Mouse (Mus musculus) T-helper 17 cell (primary cell): ENCODE measurements around the gene Zc3h14.

ENCODE experiments used
- in situ Hi-C, 2 experiments: fragments of 300-600 bp; cut with MboI, MseI; formaldehyde crosslinking; loops; 1 replicate in 1 of 2; 2 replicates in 1 of 2; pipeline ENCODE4 v1.15.1; 2025; ENCODE audit warnings: high pct_unique_total_duplicates in 2 of 2

The Zc3h14 gene

DNA sequence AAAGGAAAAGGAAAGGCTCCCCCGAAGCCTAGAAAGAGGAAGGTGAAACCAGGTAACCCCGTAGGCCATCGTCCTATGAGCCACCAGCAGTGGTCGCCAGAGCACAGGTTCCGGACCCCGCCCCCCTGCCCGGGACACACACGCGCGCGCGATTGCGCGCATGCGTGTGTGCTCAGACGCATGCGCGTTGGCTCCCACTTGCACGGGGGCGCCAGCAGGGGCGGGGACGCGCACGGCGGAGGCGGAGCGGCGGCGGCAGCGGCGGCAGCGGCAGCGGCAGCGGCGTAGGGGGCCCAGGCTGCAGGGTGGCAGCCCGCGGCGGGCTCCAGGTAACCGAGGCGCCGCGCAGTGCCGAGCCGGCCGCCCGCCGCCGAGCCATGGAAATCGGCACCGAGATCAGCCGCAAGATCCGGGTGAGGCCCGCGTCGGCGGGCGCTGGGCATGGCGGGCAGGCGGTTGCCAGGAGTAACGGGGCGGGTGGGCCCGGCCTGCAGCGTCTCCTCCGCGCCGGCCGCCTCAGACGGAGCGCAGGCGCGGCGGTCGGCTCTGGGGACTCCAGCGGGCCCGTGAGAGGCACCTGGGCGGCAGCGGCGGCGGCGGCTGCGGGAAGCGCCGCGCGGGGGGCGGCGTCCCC, at the start of gene Zc3h14:
Gene Zc3h14 (plus strand): TSS at position 219 of the 634 bp plus-strand sequence.
- in situ Hi-C loops = no loop called here

DNA sequence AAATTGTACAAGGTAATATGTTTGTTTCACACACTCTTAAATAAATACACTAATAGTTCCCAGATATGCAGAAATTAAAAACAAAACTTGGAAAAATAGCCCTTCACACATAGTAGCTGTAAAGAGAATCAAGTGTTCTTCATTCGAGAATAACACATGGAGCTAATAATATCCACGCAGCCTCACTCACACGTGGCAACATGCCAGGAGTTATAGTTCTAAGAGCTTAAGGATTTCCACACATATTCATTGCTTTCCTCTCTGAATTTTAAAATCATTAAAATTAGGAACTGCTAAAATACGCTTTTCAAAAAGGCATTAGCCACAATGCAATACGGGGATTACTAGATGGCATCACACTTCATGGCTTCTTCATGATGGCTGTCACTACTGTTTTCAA, 49.6 kb upstream of the Zc3h14 start:
- in situ Hi-C loops = no loop called here

DNA sequence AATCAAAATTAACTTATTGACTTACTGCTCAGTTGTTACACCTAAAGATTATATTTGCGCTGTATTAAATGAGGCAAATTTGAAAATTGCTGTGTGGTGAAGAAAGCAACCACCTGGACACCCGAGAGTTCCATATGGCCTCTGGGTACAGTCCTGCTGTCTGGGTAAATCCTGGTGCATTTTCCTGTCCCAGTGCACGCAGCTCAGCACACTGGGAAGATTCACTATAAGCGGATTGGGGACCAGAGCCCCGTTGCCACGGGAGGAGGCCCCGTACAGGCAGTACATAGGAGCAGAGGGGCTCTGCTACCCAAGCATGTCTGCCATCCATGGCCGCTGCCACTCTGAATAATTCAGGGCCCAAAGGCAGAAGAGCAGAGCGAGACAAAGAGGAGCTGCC, 45.2 kb upstream of the Zc3h14 start:
- in situ Hi-C loops = no loop called here

DNA sequence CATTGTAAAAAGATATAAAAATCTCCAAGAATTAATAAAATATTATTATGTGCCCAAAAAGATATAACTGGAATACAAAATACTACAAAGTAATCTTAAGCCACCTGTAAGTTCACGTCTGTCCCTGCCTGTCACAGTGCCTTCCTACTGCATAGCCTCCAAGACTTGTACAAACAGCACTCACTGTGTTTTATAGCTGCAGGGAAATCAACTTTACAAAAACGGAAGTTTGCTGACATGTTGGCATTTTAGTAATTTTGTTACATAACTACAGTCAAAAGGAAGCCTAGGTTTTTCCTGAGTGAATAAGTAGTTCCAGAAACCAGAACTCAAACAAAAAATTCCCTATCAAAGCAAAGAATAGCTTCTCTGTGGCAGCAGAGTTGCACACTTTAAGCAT, 43.2 kb upstream of the Zc3h14 start:
- in situ Hi-C loops = no loop called here

DNA sequence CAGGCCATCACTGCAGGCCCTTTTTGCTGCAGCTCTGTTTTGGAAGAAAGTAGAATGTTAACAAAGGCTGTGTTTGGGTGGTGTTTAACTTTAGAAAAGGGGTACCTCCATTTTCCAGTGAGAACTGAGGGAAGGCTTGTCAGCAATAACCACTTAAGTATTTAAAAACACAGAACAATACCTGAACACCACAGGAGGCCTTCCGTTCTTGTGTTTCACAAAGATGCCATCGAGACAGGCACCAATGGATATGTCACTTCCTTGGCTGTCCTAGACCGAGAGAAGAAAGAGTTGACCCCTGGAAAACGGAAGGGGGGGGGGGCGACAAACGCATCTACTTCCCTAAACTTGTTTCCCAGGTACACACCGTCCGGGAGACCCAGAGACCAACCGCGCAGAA, 42.8 kb upstream of the Zc3h14 start:
- in situ Hi-C loops = no loop called here

DNA sequence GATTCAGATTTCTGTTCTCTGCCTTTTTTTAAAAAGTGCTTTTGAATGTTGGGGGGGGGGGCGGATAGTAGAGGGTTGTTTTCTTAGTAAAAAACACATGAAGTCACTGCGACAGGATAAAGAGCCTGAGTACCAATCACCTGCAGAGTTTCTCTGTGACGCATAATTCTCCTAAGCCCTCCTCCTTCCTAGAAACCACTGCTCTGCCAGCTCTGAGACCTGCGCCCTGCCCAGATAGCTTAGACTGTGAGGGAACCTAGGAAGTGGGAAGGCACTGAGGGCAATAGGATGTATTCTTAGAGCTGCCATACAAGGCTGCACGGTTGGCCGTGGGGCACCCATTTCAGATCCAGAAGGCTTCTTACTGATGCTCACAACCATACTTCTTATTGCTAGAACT, 33.9 kb upstream of the Zc3h14 start:
- in situ Hi-C loops = no loop called here

DNA sequence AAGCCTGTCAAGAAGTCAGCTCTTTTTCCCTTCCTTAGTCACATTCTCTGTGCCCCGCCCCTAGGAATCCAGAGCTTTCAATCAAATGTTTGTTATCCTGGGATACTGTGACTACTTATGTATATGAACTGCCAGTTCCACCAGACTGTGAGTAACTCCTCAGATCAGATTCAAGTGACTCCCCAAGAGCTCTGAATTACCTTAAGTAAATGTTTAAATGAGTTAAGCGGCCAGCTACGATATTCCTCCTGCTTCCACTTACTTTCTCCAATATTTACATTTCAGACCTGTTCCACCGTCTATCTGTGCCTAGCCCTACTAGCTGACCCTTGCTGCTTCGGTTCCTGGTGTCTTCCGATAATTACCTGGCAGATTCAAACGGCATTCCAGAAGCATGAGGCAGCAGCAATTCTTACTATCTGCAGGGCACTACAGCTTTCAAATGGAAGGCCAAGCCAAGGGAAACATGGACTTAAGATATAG, 33.1 kb upstream of the Zc3h14 start:
- in situ Hi-C loops = no loop called here

DNA sequence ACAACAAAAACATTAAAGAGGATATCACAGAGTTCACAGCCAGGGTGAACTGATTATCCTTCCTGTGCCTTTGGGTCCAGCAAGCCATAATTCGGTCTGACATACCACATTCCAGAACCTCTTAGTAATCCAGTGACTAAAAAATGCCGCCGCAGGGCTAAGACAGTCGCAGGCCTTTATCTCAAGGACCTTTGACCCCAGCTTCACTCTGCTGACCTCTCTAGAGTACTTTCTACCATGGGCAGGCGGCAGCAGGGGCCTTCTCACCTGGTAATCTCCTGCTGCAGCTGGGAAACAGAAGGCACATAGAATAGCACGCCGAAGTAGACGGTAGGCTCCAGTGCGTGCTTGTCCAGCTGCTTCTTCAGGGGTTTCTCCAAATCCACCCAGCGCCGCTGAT, 32.0 kb upstream of the Zc3h14 start:
- in situ Hi-C loops = no loop called here

DNA sequence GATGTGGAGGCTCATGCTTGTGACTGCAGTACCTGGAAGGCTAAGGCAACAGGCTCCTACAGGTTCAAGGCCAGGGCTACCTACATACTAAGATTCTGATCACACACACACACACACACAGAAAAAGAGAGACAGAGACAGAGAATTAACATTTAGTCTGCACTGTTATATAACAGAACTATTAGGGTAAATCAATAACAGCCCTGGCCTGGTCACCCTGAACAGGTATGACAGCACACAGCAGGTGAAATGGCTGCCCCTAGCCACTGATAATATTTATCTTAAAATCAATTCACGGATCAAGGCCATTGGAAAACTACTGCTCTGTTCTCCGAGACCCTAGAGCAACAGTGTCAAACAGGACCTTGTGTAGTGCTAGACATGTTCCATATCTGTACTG, 30.6 kb upstream of the Zc3h14 start:
- in situ Hi-C loops = no loop called here

DNA sequence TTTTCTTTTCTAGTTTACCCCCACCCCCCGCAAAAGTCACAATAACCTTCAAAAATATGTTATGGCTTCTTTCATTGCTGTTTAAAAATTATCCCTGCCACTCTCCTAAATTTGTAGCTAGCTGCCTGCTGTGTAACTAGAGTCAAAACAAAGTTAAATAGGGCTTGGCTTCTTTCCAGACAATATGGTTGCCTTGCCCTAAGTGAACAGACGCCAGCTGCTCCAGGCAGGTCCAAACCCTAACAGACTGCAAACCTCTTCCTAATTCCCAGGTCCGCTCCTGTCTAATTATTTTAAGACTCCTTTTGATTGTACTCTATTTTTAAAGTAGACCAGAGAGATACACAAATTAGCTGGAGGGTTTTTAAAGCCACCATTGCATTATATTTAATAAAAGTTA, 26.1 kb upstream of the Zc3h14 start:
- in situ Hi-C loops = no loop called here

DNA sequence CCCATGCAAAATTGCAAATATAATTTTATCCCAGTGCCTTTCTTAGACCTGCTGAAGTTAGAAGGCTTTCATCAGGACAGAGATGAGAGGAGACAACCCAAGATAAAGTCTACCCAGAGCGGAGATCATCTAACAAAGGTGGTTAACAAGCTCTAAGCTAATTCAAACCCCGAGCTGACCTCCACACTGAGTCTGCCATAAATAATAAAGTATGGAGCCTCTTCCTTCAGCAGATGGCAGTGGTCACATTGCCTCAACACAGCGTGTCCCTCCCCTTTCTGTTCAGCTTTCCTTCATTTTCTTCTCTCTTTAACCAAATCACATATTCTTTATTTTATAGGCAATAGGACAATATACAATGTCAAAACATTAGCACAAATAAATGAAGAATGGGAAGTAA, 25.7 kb upstream of the Zc3h14 start:
- in situ Hi-C loops = no loop called here

DNA sequence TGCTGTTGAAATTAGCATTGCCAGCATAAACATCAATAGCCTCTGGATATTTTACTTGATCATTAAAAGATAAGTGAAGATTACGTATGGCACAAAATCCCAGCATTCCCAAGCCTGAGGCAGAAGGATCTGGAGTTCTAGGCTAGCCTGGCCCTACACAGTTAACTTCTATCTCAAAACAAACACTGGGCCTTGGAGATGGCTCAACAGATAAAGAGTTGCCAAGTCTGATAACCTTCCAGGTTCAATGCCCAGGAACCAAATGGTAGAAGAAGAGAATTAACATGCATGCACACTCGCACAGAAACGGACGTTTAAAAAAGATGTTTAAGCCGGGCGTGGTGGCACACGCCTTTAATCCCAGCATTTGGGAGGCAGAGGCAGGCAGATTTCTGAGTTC, 22.5 kb upstream of the Zc3h14 start:
- in situ Hi-C loops = no loop called here

DNA sequence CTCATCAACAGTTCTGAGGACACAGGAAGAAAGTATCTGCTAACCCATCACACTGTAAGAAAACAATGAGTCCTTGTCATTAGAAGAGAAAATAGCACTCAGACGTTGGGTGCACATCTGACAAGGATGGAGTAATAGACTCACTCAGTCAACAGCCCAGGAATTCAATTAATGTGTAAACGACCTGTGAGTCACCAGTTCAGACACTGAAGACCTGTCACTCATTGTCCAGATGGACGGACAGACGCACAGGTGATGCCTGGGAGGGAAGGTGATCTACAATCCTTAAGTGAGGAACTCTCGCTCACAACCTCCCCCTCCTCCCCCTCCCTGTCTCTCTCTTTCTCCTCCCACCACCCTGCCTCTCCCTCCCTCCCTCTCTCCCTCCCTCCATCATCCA, 21.8 kb upstream of the Zc3h14 start:
- in situ Hi-C loops = no loop called here

DNA sequence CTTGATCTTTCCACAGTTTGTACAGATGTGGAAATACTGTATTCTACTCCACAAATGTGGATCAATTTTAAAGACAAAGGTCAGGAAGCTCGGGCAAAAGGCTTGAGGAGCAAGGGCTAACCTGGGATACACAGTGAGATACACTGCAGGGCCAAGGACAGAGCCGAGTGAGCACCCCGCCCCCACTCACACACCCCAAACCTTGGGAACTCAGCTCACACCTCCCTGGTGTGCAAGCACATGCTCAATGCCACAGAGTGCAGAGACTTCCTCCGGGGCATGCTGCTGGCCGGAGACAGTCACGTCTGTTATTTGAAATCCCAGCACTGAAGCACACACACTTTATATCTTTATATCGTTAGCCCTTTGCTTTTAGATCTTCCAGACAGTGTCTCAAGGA, 20.7 kb upstream of the Zc3h14 start:
- in situ Hi-C loops = no loop called here

DNA sequence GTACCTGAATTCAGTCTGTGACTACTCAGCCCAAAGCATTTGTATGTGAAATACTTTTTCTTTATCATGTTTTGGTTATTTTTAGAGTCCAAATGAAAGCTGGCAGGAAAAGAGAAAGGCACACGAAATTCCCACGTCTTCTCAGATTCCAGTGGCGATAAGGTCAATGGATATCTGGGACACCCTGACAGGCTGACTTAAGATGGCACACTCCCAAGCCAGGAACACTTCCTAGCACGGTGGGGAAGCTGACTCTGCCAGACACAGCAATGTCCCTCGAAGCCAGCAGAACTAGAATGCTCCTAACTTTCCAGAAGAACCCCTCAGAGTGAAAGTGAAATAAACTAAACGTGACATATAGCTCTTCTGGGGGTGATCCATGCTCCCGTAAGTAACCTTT, 19.6 kb upstream of the Zc3h14 start:
- in situ Hi-C loops = no loop called here

DNA sequence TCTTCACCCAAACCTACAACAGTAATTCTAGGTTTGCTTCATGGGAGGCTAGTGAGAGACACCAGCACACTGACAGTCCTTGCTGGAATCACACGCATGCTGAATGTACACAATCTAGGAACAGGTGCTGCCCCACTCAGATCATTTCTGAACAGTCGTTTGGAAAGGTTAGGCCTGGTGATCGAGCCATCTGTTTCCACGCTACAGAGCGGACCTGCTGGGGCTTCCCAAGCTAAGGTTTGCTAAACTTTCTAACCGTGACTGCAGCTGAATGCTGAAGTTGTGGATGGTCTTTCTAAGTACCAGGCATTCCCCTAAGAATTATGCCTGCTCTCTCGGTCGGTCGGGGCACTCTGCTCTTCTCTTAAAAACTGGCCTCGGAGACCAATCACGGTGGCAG, 16.1 kb upstream of the Zc3h14 start:
- in situ Hi-C loops = loop anchor here in 1 of 2 experiments (5.0 kb wide), 1 partner anchor 448 kb away; no protein-coding TSS in a partner anchor

DNA sequence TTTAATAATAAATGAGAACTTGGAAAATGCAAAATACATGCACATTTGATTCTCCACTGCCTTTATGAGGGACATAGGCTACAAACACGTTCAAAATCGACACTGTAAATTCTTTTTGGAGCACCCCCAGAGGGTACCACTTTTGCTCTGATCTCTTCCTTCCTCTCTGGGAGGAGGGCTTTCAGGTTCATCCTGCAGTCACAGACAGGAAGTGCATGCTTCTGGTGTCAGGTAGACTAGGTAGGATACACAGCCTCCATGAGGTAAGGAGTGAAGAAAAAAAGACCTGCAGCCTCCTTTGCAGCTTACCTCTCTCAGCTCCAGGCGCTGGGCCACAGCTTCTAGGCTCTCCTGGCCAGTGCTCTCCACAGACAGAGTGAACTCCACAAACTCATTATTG, 13.6 kb upstream of the Zc3h14 start:
- in situ Hi-C loops = loop anchor here in 1 of 2 experiments (5.0 kb wide), 1 partner anchor 451 kb away; no protein-coding TSS in a partner anchor

DNA sequence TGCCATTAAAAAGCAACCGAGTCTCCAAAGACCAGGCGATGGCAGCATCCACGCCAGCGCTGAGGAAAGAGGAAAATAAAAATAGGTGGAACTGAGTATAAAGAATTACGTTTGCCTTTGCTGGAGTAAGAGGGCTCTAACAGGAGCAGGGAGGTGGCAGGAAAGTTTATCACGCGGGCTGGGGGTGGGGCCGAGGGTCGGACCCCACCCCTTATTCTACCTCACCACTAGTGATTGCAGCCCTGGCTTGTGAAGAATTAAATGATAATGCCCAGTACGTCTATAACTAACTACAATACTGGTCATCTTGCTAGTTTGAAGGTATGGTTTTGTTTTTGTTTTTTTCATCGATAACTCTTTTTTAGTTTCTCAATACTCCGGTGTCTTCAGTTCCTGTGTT, 13.0 kb upstream of the Zc3h14 start:
- in situ Hi-C loops = loop anchor here in 1 of 2 experiments (5.0 kb wide), 1 partner anchor 451 kb away; no protein-coding TSS in a partner anchor

DNA sequence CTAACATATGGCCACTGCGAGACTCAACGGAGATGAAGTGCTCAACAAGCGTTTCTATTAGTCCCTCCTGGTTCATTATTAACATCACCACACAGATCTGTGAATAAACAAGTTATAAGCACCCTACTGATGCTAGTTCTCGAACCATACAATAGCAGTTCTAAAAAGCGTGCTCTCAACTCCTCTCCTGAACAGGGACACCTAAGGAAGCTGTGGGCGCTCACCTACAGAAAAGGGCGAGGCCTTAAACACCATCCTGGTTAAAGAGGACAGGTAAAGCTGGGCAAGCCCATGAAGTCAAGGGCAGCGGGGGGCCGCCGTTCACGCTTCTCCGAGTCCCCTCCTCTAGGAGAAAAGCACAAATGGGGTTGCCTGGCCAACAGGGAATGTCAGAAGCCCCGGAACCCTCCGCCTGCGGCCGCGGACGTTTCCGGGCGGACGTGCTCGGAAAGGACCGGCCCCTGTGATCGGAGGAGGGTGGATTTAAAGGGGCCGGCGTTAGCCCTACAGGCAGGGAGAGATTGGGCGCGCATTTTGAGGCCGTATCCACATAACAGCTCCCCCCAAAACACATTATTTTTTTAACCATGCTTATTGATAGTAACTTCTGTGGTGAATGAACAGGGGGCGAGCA, 12.4 kb upstream of the Zc3h14 start:
- in situ Hi-C loops = loop anchor here in 1 of 2 experiments (5.0 kb wide), 1 partner anchor 452 kb away; no protein-coding TSS in a partner anchor

DNA sequence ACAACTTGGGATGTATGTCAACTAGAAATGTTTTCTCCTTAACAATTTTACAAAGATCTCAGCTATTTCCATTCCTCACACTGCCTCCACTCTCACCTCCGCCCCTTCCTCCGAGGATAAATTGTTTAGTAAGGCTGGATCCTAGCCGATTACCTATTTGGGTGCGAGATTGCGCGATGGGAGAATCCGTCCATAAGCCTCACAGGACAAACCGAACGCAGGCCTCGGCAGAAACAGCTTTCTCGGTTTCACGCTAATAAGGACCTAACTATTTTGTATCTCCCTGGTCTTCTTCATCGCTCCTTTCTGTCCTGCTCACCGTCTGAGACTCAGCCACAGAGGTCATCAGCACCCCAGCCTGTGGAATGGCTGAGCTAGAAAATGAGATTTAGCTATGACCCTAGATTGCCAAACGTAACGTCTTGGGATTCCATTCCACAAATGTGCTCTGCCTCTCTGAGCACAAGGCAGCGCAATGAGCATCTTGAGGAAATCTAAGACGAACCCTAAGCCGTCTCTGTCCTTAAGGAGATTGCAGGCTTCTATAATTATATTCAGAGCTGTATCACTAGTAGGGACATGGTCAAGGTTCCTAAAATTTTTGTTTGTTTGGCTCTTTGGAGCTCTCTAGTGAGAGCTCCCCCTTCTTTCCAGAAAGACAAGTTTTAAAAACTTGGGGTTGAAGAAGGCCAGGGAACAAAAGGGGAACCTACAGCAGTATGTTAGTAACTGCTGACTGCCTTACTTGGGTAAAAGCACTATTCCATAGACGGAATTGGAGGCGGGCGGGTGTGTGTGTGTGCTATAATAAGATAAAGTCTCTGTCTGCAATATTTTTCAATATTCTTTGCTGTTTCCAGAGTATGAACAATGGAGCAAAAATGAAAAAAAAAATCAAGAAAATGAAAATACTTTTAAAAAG, 11.6 kb upstream of the Zc3h14 start:
- in situ Hi-C loops = loop anchor here in 1 of 2 experiments (5.0 kb wide), 1 partner anchor 453 kb away; no protein-coding TSS in a partner anchor

DNA sequence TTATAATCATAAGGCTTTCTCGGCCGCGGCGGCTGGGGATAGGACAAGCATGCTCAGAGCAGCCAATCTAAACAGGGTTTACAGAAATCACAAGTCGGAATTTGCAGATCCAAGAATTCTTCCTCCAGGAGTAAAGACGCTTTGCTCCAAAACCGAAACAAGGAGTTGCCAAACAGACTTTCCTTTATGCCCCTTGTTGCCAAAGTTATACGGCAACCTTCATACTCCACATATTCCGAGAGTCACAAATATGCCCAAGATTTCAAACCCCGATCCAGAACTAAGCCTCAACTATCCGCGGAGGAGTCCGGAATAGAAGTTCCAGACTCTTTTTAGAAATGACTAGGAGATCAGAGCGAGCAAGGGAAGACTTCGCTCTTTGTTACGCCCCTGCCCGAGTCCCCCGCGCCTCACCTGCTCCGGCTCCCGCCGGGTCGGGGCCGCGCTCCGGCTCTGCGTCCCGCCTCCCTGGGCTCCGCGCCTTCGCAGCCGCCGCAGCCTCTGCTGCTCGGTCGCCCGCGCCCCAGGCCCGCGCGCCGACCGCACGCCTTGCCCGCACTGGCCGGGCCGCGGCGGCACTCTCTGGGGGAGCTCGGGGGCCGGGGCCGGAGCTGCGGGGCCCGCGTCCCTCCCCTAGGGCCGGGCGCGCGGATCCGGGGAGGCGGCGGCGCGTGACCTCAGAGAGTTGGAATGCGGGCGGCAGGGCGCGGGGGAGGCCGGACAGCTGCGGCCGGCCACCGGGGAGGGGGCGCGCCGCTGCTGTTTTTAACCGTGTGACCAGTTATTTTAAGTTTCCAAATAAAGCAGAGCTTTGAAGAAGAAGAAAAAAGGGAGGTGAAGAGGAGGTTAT, 9.6 kb upstream of the Zc3h14 start, which contains the start of gene Ptpn21:
Gene Ptpn21 (minus strand): TSS at position 455 of the 850 bp plus-strand sequence.
- in situ Hi-C loops = no loop called here
